Mouse (Mus musculus): Measurements from ENCODE around the gene Rfpl4.
A peak's percentile ranks its signal among the peaks of the same experiment; 100 is the strongest.

GRCm38 (mm10) chr7:5060239-5060731, 56.5 kb downstream of the Rfpl4 start:
- TF ChIP-seq POLR2A (IDR thresholded peaks at IDR 0.05; ENCODE audit: borderline replicate concordance, low read depth, low read length) (no peak), CTCF (IDR thresholded peaks at IDR 0.05; ENCODE audit: low read depth, low read length) (0 out of 2 replicates have a peak, but pooled peaks have one; percentile 20)
